Mouse (Mus musculus): ENCODE results near the gene Srbd1. TPM values are rescaled to one million over a fixed set of nuclear protein-coding genes. Genes with fewer than 3 reads are reported as not detected.

Gene Srbd1
- 10 to 100 TPM; 19.3 to 23.2 TPM for total RNA-seq (2021)
- long read RNA-seq, experiment 1, partial matches to known transcripts, result 1 of 6 reads
- long read RNA-seq, experiment 1, other reads (novel, unspliced or antisense), result 3 of 6 reads
- long read RNA-seq, experiment 2, transcript Srbd1-201 (21 exons, 3,530 nt), result major isoform, 24 of 30 reads
- long read RNA-seq, experiment 2, partial matches to known transcripts, result 3 of 30 reads
- long read RNA-seq, experiment 2, other reads (novel, unspliced or antisense), result 3 of 30 reads

GRCm38 (mm10) chr17:86145079-86145951 lies at the start of gene Srbd1:
Srbd1 (minus strand) TSS chr17:86145175.
- DNase-seq (ENCODE audit: low spot score in 2 of 2), result peak; percentile 75

- DNase-seq (ENCODE audit: low spot score in 2 of 2), result no peak
Observed at GRCm38 (mm10) chr17:86193979-86194378, 49.0 kb upstream of the Srbd1 start.

GRCm38 (mm10) chr17:86187777-86188176 lies 42.8 kb upstream of the Srbd1 start:
- DNase-seq (ENCODE audit: low spot score in 2 of 2), result no peak

- DNase-seq (ENCODE audit: low spot score in 2 of 2), result no peak
Observed at GRCm38 (mm10) chr17:86185584-86185983, 40.6 kb upstream of the Srbd1 start.

GRCm38 (mm10) chr17:86184552-86185209 lies 39.7 kb upstream of the Srbd1 start:
- DNase-seq (ENCODE audit: low spot score in 2 of 2), result no peak

- no peak for DNase-seq (ENCODE audit: low spot score in 2 of 2)
Observed at GRCm38 (mm10) chr17:86183788-86184187, 38.8 kb upstream of the Srbd1 start.

- no peak for DNase-seq (ENCODE audit: low spot score in 2 of 2)
Observed at GRCm38 (mm10) chr17:86176722-86177121, 31.7 kb upstream of the Srbd1 start.

- DNase-seq (ENCODE audit: low spot score in 2 of 2), result no peak
Observed at GRCm38 (mm10) chr17:86175516-86175915, 30.5 kb upstream of the Srbd1 start.

GRCm38 (mm10) chr17:86170164-86170958 lies 25.4 kb upstream of the Srbd1 start:
- no peak for DNase-seq (ENCODE audit: low spot score in 2 of 2)

- no peak for DNase-seq (ENCODE audit: low spot score in 2 of 2)
Observed at GRCm38 (mm10) chr17:86169092-86169491, 24.1 kb upstream of the Srbd1 start.

GRCm38 (mm10) chr17:86168231-86168981 lies 23.4 kb upstream of the Srbd1 start:
- DNase-seq (ENCODE audit: low spot score in 2 of 2), result no peak

GRCm38 (mm10) chr17:86167320-86168230 lies 22.6 kb upstream of the Srbd1 start, which contains the start of gene Prkce:
Prkce (plus strand) TSS chr17:86167785.
- peak; percentile 67 to 80 for DNase-seq (ENCODE audit: low spot score in 2 of 2)

GRCm38 (mm10) chr17:86166567-86167319 lies 21.8 kb upstream of the Srbd1 start:
- peak; percentile 61 to 74 for DNase-seq (ENCODE audit: low spot score in 2 of 2)

- no peak for DNase-seq (ENCODE audit: low spot score in 2 of 2)
Observed at GRCm38 (mm10) chr17:86166051-86166566, 21.1 kb upstream of the Srbd1 start.

GRCm38 (mm10) chr17:86164416-86164815 lies 19.4 kb upstream of the Srbd1 start:
- DNase-seq (ENCODE audit: low spot score in 2 of 2), result no peak

GRCm38 (mm10) chr17:86162672-86163071 lies 17.7 kb upstream of the Srbd1 start:
- no peak for DNase-seq (ENCODE audit: low spot score in 2 of 2)

GRCm38 (mm10) chr17:86156999-86157398 lies 12.0 kb upstream of the Srbd1 start:
- DNase-seq (ENCODE audit: low spot score in 2 of 2), result no peak

- DNase-seq (ENCODE audit: low spot score in 2 of 2), result peak in 1 of 2 experiments; percentile 28
Observed at GRCm38 (mm10) chr17:86150867-86151348, 5.9 kb upstream of the Srbd1 start.

All from adrenal gland, postnatal 4 days (tissue).